Mouse (Mus musculus) lung, adult 18-20 months (tissue): Measurements from ENCODE around the gene Myh9.
A peak's percentile ranks its signal among the peaks of the same experiment; 100 is the strongest.

Experiments used
- DNase-seq, 2 experiments: peaks; one replicate each; pipeline ENCODE4 v3.0.0; 2022; ENCODE audit warnings: mixed read lengths in 2 of 2

Gene Myh9

DNA sequence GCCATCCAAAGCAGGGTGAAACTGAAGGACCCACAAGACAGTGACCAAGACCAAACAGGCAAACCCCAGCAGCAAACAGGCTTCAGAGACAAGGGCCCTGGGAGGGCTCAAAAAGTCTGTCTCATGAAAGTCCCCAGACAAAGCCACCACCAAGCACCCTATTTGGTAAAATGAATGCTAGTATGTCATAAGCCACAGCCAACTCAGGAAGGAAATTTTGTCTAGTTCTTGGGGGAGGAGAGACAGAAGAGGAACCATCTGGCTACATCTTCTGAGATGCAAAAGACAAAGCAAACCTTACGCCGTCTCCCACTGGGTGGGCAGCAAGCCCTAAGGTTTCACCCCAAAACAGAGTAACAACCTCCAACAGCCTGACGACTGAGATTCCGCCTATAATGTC, 36.3 kb downstream of the Myh9 start:
- no peak for DNase-seq

DNA sequence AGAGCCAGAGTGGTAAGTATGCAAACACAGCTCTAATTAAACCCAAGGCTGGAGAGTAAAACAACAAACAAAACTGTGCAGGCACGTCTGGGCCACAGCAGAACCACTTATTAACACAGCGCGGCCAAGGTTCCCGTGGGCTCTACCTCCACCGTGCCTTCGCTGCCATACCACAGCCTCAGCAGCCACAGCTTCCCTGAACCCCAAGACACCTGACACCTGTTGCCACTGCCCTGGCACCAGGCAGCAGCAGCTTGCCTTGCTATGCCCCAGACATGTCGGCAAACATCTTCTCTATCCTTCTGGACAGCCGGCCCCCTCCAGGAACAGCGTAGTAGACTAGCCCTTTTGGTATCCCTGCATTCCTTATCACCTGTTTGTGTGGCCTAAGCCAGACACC, 37.0 kb downstream of the Myh9 start:
- no peak for DNase-seq

DNA sequence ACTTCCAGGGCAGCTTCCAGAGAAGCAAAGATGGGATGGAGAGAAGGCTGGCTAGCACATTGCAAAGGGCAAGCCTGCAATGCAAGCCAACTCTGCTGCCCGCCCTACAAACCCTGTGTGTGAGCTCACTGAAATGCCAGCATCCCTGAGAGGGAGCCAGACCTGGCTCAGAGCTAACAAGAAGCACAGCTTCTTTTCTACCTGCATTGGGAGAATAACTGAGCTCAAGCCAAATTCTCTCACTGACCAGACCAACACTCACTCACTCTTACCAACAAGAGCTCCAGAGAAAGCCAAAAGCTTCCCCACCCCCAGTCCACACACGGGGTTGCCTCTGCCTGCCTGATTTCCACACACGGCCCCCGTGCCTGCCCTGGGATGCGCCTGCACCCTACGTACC, 37.5 kb downstream of the Myh9 start:
- DNase-seq, result no peak

DNA sequence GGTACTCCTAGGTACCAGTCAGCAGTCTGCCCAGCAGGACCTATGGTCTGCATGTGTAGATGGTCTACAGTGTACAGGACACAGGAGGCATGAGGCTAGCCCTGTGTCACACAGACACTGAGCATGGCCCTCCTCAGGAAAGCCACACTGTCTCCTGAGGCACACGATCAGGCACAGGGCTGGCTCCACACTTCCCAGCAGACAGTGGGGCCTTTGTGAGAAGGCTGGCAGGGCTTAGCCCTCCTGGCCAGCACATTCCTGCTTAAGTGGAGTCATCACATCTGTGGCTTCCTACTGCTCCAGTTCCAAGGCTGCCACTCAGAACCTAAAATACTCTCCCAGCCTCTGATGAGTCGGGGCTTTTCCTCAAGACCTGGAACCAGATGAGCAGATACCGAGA, 38.2 kb downstream of the Myh9 start:
- no peak for DNase-seq

DNA sequence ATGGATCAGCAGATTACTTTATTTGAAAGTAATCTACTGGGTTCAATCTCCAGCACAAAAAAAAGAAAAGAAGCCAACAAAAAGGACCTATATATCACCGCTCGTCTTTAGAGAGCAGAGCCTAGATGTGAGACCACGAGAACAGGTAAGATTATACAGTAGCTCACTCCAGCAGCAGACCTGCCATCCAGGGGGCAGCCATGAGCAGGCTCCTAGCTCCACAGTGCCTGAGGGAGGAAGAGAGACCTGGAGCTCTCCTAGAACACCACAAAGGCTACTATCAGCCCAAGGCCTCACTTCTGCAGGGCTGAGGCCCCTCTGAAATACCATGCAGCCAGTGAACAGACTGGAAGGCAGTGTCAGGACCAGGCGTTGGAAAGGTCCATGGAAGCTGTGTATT, 39.0 kb downstream of the Myh9 start:
- DNase-seq, result no peak

DNA sequence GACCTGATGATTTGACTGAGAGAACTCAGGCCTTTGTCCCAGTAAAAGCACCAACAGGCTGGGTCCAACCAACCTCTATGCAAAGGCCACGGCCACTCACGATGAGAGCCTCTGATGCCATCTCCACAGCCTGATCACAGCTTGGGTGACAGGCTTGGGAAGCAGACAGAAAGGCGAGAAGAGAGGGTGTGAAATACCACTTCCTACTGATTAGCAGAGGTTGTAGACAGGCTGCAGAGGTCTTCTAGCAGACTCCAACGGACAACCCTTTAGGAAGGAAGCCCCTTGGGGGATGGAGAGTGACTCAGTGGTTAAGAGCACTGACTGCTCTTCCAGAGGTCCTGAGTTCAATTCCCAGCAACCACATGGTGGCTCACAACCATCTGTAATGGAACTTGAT, 40.8 kb downstream of the Myh9 start:
- no peak for DNase-seq

DNA sequence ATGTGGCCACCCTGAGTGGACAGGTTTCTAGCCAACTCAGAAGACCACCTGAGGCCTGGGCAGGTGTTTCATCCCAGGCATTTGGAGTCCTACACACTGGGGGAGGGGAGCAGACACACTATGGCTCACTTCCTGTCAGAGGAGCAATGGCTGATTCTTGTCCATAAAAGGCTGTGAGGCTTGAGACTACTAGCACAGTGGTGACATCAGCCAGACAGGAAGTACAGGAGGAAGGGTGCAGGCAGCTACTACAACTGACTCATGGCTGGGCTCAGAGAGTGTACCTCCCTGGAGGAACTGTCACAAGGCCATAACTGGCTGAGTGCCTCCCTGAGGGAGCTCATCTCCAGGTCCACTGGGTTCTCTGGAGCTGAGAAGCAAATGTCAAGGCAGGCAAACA, 41.5 kb downstream of the Myh9 start:
- DNase-seq, result peak; percentile 86 to 90

DNA sequence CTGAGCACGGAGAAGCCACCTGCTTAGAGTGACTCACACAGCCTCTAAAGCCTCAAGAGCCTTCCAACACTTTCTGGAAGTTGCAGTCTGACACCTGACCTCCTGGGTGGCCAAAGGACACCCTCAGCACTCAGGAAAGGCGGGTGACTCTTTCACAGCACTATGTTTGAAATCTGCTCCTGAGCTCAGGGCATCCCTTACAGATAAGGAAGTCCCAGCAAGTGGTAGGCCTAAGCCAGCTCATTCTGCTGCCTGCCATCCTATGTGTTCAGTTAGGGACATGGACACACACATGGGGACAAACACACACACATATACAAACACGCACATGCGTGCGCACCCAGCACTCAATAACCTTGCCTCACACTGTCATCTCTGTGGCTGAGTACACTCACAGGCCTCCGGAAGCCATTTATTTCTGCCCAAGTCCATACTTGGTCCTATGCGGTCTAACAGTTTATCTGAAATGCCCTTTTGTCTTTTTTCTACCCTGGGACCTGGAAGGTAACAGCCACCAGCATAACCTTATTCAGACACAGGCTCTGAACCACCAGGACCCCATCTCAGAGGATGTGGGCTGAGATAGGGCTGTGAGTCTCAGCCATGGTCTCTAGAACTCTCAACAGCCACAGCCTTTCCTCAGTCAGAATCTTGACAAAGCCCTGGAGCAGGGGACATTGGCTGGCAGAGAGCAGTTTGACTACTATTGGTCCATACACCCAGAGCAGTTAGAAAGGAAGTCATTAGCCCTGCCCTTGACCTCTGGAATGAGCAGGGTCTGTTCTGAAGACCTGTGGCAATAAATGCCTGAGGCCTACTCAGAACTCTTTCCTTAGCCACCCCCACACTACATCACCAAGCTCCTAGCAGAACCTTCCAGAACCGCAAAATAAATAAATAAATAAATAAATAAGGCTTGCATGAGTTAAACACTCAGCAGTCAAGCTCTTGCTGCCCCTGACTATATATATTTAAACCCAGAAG, 42.2 kb downstream of the Myh9 start:
- peak in 1 of 2 experiments; percentile 48 for DNase-seq

DNA sequence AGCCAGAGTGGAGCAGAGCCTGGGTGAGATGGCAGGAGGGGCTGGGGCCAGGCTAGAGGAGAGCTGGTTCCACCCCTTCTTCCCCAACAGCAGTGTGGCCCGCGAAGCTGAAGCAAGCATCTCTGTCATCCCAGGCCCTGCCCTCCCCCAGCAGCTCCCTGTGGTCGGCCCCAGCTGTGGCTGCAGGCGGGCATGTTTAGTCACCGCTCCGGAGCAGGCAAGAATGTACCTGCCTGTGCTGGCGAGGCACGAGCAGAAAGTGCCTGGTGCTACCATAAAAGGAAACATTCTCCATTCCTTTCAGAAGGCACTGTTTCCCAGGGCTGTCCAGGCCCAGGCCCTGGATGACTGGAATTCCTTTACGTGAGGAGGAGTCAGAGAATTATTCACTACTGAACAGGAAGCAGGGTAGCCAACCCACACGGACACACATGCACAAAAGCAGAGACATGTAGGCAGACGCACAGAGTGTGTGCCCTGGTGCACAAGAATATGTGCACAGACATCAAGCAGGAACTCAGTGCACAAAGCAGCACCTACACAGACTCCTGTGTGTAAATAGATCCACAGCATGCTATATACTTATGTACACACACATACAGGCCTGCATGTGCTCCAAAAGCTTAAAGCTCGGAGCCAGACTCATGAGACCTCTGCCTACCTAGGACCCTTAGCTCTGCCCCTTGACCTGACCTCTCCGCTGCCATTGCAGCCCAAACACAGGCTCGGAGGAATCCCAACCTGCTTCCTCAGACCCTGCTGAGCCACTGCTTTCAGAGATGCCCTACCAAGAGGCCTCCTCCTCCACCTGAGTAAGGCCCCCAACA, 43.1 kb downstream of the Myh9 start:
- peak; percentile 82 to 83 for DNase-seq

DNA sequence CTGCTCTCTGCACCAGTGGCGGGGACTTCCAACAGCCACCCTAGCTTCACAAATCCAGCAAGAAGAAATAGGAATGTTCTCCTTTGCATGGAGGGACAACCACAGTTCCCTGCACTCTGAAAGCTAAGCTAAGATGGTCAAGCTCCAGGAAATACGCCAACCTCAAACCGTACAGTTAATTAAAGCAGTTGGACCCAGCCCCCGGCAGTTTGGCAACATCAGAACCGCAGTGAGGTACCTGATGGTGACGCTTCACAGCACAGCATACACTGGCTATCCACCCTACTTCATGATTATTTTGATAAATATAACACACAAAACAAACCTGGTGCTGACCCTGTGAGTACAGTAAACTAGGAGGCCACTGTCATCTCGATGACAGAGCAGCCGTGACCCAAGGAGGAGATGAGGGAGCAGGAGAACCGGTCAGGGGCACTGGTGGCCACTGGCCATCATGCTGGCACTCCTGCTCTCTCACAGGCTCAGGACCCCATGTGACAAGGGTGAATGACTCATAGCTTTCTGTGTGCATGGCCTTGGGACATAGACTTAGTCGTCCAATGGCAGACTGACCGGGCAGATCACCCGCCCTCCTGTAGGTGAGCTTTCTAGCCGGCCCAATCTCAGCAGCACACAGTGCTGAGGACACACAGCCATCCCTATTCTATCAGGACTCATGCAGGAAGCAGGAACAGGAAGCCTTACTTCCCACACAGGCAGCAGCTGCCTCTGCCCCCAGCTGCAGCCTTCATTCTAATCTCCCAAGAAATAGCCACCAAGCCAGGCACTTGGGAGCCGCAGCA, 44.2 kb downstream of the Myh9 start:
- peak; percentile 58 to 70 for DNase-seq

DNA sequence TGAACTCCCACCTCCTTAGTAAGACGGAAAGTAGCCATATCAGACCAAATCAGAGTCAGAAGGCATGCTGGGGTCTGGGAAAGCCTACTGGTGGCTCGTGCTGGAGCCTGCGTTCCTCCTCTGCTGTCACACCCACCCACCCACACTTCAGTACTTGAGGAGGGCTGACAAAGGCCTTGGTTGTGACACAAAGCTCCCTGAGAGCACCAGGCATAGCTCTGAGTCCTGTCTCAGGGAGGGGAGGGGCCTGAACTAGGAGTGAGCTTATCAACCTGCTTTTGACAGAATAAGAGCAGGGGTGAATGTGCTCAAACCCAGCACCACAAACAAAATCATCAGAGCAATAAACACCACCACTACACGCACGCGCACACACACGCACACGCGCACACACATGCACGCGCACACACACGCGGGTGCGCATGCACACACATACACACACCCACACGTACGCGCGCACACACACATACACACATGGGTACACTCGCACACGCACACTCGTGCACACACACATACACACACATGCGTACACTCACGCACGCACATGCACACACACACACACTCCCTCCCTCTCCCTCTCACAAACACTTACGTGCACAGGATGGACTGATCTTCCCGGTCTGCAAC, 45.5 kb downstream of the Myh9 start:
- no peak for DNase-seq

DNA sequence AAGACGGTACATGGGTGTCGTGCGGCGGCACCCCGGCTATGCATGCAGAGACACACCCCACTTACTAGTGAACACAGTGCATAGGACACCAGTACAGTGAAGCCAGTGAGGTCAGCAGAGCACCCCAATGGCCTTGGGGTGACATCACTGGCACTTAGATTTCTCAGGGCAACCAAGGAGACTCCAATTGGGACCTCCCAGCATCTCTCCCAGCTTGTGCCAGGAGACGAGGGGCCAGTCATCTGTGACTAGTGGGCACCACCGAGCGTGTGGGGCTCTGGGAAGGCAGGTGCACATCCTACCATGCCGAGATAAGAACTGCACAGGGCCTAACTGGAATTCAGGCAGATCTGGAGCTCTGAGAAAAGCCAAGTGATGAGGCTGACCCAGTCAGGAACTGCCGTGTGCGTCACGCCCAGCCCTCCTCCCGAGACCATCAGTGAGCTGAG, 47.0 kb downstream of the Myh9 start:
- no peak for DNase-seq

DNA sequence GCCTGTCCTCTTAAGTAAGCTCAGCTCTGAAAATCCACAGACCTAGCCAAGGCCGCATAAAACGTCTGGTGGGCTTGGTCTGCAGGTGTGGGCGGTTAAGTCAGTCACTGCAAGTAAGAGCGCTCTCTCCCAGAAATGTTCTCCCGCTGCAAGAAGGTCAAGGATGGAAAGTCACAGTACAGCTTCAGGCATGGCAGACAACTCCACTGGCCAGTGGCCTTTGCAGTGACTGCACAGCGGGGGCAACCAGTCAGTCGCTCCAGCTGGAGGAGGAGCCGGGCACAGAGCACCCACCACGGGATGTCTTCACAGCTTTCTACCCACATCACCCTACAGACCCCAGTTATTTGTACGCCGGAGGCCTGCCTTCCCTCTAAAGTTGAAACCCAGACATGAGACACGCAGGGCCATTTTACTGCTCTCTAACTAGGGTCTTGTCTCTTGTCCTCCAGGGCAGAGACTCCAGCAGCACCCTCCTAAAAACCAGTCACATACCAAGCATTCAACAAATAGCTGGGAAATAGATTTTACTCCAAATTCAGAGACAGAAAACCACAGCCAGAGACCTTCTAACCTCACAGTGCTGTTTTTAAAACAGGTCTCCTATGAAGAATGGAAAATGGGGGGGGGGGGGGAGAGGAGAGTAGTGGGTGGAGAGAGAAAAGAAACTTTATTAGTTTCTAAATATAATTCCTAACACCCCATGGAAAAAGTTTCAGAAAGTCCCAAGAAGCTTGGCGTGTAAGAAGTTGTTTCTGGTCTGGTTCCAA, 47.7 kb downstream of the Myh9 start:
- no peak for DNase-seq

DNA sequence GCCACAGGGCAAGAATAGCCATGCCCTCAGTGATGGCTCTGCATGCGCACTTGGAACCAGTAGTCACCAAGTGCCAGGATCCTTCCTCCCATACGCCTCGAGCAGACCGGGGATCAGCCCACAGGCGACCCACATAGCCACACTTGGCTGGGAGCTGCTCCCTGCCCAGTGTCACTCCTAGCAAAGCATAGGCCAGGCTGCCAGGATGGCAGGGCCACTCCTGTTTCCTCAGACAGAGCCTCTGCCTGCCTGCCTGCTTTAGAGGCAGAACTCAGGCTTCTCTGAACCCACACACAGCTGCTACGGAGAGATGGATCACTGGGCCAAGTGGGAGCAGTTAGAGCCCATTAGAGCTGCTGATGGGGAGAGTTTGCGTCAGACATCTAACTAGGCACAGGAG, 48.4 kb downstream of the Myh9 start:
- no peak for DNase-seq

DNA sequence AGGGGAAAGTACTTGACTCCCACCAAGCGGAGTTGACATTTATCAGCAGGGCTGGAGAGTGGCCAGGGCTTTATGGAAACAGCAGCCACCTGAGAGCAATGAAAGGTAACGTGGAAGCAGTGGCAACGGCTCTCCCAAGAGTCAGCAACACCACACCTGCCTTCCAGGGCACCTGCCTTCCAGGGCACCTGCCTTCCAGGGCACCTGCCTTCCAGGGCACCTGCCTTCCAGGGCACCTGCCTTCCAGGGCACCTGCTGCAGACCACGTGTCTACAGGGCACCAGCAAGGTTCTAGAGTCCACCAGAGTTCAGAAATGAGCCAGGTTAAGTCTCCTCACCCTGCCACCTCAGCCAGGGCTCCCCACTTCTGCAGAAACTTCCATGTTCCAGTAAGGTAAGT, 48.9 kb downstream of the Myh9 start:
- no peak for DNase-seq

DNA sequence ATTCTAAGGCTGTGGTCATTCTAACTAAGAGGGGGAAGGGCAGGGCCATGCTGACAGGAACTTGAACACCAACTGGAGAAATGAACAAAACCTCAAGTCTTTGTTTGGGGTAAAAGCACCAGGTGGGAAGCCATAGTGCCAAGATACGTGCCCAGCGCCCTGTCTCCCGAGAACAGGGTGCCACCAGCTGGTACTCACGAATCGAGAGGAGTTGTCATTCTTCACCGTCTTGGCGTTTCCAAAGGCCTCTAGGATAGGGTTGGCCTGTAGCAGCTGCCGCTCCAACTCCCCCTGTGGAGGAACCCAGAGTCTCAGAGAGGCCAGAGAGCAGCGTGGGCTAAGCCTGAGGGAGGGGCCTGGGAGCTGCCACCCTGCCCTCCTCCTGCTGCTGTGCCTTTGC, 49.9 kb downstream of the Myh9 start:
- no peak for DNase-seq

DNA sequence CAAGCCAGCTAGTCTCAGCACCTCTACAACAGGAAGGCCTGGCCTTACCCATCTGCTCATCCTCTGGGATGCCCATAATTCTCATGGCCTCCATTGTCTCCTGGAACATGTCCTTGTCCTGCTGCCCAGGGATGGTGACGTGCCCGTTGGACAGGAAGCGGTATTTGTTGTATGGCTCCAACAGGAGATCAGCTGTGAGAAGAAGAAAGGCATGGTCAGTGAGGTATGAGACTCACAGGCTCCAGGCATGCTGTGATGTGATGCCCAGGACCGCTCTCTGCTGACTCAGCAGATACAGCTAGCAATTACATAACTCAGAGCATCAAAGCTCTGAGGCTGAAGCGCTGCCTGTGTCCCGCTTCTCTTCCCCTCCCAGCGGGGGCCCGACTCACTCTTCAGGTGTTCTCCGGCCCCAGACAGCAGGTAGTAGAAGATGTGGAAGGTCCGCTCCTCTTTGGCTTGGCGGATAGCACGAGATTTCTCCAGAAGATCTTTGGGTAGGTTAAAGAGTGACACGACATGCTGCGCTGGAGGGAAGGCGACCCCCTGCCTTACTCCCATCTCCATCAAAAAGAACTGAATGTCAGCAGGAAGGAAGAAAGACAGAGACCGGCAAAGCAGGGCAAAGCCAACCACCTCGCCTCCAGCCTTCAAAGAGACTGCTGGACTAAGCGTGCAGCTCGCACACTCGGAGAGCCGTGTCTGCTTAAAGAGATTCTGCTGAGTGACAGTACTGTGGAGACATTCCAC, 51.1 kb downstream of the Myh9 start:
- no peak for DNase-seq

DNA sequence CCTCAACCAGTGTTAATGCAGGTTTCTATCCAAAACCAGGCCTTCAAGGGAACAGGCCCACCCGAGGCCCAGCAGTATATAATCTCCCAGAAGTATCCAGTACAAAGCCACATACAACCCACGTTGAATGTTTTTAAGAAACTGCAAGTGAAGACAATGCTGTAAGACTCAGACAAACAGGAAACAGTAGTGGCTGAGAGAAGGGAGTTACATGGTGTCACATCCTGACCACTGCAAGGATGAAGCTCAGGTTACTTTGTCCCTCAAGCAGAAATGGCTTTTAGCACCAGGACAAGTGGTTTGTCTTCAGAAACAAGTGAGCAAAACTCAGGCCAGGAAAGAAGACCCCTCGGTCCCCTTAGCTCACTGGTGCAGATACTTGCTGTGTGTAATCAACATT, 52.8 kb downstream of the Myh9 start:
- DNase-seq, result no peak

DNA sequence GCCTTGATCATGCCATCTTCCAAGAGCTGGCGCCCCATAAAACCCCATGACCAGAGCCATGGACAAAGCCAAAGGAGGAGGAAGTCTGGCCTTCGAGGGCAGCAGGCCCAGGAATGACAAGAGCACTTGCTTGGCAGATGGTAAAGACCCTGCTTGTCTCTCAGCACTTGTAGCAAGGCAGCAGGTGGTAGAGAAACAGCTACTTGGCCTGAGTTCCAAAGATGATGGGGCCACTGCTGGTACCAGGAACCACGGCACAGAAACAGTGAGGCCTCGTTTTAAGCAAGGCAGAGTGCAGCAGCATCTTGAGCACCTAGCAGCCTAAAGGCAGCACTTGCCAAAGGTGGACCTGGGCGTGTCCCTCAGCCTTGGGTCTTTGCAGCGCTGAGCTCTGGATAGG, 53.6 kb downstream of the Myh9 start:
- DNase-seq, result no peak

DNA sequence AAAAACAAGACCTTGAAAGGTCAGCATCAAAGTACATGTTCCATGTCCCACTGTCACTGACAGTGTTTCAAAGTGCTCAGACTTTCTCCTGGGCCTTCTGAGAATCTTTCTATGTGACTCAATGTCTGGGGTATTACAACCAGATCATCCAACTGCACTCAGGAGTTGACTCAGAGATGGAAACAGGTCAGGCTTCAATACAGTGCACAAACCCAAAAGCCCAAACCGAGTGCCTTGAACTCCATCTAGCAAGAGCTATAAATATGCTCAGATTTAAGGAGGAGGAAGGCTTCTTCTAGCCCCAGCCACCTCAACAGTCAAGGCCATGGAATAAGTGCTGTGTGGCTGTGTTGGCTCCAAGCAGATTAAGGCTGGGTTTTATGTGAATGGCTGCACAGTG, 56.2 kb downstream of the Myh9 start:
- DNase-seq, result no peak
